Mouse (Mus musculus) gonadal fat pad, adult 2 months (tissue): ENCODE data around the gene Svopl. TPM values are rescaled to one million over a fixed set of nuclear protein-coding genes. Genes with fewer than 3 reads are reported as not detected.

Experiments used
- DNase-seq: peaks from one replicate; pipeline ENCODE4 v3.0.0-alpha.2; 2012; ENCODE audit warnings: low read depth
- polyA plus RNA-seq: library from polyadenylated mRNA; depleted of rRNA; stranded (reverse); fragments of >200 nt; gene quantifications from 2 replicates; pipeline ENCODE4 v1.2.3, GENCODE M21; 2012; rRNA removed

The Svopl gene
- polyA plus RNA-seq, 1 experiment, result 5.3 TPM

DNA sequence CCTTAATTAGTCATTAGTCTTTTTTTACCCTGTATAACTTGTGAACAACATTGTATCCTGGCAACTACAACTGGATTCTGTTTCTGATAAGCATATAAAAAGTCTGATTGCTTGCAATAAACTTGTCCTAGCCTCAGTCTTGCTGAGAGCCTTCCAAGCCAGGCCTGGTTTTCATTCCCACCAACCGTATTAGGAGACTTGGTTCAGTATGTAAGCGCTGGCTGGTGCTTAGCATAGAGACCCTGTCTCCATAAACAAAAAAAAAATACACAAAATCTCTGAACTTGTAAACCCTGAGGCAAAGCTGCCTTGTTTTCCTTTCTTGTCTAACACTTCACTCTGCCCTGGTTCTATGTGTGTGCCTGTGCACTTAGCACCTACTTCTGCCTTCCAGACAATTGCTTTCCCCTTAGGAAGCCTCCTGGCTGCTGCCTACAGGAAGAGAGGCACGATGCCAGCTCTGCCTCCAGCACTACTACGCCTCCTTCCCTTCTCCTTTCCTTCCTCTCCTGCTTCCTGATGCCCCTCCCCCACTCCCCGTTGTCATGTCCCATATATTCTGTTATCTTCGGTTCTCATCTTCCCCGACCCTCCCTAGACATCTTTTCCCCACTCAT lies 14.8 kb downstream of the Svopl start:
- no peak for DNase-seq

DNA sequence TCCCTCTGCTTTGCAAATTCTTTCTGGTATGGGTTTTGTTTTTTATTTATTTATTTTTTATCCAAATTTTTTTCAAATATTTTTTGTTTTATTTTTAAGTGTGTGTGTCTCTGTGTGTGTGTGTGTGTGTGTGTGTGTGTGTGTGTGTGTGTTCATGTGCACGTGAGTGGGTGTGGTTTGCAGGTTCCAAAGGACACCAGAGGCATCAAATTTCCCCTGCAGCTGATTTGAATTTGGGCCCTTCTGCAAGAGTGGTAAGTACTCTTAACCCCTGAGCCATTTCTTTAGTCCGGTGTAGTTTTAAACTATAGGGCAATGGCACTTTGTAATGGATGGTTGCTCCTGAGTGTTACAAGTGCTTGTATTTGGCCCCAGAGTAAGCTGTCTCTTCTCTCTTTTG lies 18.6 kb downstream of the Svopl start:
- no peak for DNase-seq

DNA sequence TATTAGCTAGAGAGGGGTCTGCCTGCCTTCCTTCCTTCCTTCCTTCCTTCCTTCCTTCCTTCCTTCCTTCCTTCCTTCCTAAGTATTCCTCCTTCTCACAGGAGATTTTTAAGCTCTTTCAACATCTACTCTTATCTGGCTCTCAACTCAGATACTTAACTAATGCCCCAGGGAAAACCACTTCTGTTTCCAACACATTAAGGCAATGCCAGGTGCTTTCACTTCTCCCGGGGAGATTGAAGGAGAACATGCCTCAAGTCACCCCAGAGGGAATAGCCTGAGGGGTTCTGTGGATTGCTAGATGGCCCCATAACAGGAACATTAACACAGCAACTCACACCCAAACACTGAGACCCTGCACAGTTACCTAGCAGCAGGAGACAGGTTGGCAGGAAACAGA lies 19.0 kb downstream of the Svopl start:
- no peak for DNase-seq

DNA sequence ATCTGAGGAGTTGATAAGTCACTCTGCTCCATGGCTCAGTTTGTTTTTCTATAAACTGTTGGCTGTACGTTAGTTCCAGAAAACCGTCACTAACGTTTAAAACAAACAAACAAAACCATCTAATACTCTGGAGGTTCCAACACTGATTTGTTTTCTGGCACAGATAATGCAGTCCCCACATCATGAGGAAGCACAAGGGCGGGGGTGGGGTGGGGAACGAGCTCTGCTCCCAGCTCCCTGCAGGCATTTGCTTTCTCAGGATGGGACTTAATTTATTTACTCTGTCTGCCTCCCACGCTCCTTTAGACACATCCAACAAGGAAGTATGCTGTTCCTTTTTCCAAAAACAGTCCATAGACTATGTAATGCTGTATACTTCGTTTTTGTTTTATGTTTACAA lies 23.5 kb downstream of the Svopl start:
- DNase-seq, result no peak

DNA sequence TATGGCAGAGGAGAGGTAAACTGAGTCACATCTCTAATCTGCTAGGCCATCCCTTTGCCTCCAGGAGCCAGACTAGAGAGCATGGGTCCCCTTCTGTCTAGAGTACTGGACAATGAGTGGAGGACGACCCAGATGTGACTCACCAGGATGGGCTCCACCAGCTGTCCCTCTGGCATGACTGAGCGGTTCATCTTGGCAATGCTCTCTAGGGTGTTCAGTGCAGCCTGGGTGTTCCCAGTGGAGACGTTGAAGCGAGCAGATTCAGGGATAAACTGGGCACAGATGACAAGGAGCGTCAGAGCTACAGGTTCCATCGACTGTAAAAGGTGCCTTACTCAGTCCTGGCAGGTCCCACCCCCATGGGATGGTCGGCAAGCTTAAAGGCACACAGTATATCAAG lies 25.4 kb downstream of the Svopl start:
- no peak for DNase-seq

DNA sequence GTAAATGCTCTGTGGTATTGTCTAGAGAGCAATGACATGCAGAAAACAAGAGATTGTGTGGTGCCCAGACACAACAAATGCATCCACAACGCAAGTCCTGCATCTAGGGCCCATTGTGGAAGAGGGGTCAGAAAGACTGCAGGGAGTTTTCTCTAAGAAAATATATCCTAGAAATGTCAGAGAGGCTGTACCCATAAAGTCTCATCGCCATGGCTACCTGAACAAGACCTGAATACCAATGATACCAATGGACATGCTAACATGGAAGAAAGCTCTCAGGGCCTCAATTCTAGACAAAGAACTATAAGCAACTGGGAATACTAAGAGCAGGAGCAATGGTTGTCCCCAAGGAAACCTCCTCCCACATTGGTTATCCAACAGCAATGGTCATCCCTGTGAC lies 34.0 kb downstream of the Svopl start:
- no peak for DNase-seq

DNA sequence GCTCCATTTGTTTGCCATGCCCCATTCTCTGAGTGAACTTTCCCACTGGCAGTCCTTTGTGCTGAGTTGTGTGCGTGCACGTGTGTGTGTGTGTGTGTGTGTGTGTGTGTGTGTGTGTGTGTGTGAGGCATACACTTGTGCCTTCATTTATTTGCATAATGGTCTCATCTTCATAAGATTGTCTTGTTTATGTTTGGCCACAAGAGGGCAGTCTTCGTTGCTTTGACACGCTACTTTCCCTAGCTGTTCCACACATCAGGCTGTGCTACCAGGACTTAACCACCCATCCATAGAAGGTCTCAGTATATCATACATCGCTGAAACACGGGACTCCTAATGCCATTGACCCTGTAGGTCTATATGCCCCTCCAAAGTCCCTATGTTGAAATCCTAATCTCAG lies 39.3 kb downstream of the Svopl start:
- peak; percentile 3 for DNase-seq

DNA sequence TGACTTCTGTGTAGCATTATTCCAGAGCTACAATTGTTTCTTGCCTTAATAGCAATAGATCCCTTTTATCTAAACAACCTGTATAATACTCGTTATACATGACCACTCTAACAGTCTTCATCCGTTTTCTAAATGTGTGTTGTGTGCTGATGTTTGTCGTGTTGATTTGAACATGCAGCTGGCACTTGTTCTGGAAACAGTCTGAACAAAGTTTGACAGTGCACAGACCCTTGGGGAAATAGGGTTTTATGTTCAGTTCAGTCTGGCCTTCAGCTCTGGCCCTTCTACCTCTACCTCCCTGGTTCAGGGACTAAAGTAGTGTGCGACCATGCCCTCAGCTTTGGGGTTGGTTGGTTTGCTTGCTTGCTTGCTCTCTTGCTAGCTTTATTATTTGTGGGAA lies 79.4 kb downstream of the Svopl start:
- DNase-seq, result no peak

DNA sequence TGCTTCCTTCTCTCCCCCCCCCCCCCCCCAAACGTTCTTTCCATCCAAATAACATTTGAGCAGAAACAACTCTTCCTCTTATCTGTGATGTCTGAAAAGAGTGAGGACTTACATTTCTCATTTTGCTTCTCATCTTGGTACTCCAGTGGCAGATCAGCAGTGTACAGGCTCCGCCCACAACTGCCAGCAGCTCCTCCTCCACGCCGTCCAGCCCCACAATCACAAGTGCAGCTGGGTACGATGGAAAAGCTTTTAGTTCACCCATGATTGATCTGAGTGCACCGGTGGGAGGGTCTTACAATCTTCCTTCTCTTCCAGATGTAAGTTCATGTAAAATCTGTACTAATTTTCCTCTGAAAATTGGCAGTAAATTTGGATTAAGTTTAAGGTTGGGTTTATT lies 95.5 kb downstream of the Svopl start:
- DNase-seq, result no peak

DNA sequence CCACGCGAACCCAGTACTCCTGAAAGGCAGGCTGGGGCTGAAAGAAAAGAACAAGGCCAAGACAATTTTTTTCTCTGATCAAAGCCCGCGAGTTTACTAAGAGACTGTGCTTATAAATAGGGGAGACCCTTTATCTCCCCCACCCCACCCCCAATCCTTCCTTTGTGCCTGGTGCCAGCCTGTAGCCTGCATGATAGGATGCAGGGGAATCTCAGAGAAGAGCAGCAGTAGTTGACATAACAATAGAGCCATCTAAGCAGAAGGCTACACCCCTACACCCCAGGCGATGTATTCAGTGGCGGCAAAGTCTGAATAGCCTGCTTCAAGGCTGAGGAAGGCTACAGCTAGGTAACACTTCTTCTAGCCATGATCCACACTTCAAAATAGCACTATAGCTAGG lies 110.3 kb downstream of the Svopl start:
- no peak for DNase-seq

Other genes with a start within 250 kb of the Svopl start
- 14.9 and 16.2 TPM in 2 replicates for gene Trim24, start 176.2 kb downstream of the Svopl start, polyA plus RNA-seq
- 1.5 and 2.6 TPM in 2 replicates for gene Tmem213, start 62.3 kb upstream of the Svopl start, polyA plus RNA-seq
- 4.1 and 5.3 TPM in 2 replicates for gene Atp6v0a4, start 77.6 kb upstream of the Svopl start, polyA plus RNA-seq
- 16.1 and 24.2 TPM in 2 replicates for gene D630045J12Rik, start 207.0 kb upstream of the Svopl start, polyA plus RNA-seq